Mouse (Mus musculus): ENCODE data around the gene Zfx.
A peak's percentile ranks its signal among the peaks of the same experiment; 100 is the strongest.

Gene Zfx

DNA sequence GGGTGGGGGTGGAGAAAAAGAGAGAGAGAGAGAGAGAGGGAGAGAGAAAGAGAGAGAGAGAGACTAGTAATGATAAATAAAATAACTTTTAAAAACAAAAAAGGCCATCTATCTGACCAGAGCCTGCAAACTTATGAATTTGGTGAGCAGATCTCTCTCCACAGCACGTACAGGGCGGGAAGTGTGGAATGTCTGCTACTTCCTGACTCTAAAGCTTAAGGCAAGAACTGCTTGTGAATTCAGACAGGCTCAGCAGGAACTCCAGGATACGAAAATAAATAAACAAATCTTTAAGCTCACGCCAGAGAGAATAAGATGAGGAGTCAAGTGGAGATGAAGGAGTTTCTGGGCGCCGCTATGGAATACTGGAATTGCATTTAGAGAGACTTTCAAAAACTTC lies 64.8 kb downstream of the Zfx start:
- DNase-seq: no peak

DNA sequence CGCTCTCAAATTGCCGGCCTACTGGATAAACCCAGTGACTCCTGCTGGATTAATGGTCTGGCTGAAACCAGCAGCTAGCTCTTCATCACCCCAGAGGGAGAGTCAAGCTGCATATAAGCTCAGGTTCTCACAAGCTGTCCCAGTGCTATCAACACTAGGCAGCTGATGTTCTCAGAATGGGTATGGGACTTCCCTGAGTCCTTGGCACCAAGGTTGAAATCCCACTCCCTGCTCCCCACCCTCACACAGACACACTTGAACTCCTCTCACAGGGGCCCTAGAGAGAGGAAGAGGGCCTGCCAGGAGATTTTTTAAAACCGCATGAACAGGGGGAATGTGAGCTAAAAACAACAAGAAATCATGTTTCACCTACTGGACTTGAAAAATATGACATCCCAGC lies 74.5 kb downstream of the Zfx start:
- DNase-seq: no peak

DNA sequence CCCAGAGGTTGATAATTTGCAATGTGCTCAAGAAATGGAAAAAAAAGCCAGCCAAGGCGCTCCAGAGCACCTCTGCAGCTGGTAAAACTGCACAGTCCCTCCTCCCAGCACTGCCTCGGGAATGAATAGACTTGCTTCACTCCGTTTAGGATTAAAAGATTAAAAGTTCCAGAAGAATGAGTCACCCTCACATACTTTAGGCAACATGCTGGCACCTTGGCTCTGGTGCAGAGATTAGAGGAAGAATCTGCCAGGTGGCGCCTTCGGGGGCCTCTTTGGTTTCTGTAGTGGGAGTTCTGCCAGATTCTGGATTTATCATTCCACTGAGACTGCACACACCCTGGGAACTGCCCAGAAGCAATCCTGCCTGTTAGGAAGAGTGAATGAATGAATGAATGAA lies 75.5 kb downstream of the Zfx start:
- peak; percentile 8 for DNase-seq

DNA sequence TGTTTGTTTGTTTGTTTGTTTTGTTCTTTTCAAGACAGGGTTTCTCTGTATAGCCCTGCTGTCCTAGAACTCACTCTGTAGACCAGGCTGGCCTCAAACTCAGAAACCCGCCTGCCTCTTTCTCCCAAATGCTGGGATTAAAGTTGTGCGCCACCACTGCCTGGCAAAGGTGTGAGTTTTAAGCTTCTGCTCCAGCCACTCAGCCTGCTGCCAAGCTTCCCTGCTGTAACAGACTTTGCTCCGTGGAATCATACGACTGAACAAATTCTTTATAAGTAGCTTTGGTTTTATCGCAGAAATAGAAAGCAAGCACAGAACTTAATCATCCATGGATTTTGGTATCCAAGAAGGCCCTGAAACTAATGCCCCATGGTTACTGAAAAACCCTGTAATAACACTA lies 76.1 kb downstream of the Zfx start:
- no peak for DNase-seq

DNA sequence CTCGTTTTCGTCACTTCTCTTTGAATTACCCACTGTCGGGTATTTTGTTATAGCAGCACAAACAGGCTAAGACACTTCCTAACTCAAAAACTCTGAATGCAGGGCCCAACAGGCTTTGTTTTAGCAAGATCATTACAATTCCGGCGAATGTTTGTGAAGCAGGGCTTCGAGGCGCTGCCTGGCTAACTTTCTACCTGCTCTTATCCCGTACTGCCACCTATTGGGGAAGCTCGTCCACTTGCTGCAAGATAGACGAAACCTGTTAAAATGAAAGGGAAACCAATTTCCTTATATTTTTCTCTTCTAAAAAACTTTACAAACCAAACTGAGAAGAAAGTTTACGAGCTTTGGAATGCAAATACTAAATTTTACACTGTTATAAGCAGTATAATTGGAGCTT lies 90.6 kb downstream of the Zfx start:
- DNase-seq: peak; percentile 23

DNA sequence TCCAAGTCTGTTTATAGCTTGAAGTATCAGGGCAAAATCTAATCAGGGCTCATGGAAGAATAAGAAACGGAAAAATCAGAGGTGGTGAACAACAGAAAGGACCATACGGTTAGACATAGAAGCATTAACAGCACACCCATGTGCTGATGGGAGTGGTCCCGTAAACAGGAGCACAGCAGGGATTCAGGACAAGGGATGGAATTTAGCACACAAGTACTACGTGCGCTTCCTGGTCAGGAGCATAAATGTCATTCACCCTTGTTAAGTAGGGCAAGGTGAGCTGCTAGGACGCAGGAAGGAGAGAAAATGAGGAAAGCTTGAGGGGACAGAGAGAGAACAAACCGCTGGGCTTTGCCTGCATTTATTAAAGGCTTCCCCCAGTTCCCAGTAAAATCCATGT lies 93.4 kb downstream of the Zfx start:
- DNase-seq: no peak

Data from layer of hippocampus, adult 9-11 months (tissue).